Mouse (Mus musculus) spleen, postnatal 14 days (tissue): ENCODE data around the gene Tmem54.

Source experiments
- DNase-seq, 2 experiments: peaks; one replicate each; pipeline ENCODE4 v3.0.0; 2021 to 2022; ENCODE audit warnings: low spot score in 2 of 2

Gene Tmem54

DNA sequence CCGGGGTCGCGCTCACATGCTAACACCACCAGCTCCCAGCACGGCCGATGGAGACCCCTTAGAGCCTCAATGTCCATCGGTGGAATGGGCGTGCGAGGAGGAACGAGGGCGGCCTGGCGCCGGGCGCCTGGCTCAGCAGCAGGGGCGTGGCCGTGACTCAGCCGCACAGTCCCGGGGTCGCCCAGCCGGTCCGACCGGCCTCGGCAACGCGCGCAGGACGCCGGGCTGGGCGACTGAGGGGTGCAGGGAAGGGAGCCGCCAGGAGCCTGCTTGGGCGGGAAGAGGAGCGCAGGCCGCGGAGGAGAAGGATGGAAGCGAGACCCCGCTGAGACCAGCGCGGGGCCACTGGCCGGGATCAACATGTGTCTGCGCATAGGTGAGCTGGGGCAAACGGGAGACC lies at the start of gene Tmem54:
TSS of gene Tmem54 (plus strand) at position 193 of the 400 bp plus-strand sequence.
- DNase-seq, result no peak

DNA sequence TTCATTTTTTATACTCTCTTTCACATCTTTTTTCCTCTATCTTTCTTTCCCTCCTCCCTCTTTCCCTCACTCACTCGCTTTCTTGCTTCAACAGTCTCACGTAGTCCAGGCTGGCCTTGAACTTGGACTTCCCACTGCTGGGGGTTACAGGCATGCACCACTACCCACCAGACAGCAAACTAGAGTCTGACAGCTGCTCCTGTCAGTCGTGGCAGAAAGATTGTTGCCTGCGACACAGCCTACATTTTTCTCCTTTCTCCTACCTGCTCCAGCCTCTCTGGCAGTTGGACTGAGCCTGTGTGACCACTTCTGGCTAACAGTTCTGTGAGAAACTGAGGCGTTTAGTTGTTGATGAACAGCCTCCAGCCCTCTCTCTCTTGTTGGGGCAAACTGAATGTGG lies 49.8 kb upstream of the Tmem54 start:
- DNase-seq, result no peak

DNA sequence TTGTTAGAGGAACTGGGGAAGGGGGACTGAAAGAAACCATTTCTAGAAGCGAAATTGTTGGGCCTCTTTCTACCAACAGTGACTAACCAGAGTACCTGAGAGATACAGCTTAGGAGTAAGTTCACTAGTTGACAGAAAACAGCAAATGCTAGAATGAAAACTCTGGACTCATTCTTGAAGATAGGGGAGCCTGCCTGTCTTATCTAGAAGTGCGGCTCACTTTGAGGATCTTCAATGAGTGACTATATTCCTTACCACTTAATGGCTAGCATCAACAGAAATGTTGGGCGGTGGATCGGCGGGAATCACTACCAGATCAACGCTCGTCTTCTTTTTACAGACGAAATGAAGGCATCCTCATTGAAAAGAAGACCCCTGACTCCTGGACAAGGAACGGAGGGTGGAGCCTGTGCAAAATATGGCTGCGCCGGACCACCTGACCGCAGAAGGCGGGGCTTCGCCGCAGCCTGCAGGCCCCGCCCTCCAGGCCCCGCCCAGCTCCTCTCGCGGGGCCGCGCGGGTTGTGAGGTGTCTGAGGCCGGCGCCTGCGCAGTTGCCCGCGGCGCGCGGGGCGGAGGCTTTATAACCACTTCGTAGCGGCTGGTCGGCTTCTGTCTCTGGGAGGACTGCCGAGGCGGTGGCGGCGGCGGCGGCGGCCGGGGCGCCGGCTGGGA lies 47.7 kb upstream of the Tmem54 start:
- DNase-seq, result peak; percentile 94 to 97

DNA sequence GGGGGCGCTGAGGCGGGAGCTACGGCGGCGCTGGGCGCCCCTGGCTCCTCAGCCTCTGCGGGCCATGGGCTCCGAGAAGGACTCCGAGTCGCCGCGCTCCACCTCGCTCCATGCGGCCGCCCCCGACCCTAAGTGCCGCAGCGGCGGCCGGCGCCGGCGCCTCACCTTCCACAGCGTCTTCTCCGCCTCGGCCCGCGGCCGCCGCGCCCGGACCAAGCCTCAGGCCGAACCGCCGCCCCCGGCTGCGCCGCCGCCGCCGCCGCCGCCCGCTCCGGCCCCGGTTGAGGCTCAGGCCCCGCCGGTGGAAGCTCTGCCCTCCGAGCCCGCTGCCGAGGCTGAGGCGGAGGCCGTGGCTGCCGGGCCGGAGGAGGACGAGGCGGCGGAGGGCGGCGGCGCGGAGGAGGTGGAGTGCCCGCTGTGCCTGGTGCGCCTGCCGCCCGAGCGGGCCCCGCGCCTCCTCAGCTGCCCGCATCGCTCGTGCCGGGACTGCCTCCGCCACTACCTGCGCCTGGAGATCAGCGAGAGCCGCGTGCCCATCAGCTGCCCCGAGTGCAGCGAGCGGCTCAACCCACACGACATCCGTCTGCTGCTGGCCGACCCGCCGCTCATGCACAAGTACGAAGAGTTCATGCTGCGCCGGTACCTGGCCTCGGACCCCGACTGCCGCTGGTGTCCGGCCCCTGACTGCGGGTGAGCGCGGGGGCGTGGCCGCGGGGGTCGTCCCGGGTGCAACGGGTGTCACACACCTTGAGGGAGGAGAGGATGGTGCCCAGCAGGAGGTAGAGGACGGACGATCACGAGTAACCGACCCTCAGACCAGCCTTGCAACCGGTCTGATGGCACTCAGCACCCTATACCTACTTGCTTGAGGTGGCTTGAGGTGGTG lies 46.9 kb upstream of the Tmem54 start, which contains the start of gene Rnf19b:
TSS of gene Rnf19b (plus strand) at position 65 of the 886 bp plus-strand sequence.
- peak; percentile 37 to 56 for DNase-seq

DNA sequence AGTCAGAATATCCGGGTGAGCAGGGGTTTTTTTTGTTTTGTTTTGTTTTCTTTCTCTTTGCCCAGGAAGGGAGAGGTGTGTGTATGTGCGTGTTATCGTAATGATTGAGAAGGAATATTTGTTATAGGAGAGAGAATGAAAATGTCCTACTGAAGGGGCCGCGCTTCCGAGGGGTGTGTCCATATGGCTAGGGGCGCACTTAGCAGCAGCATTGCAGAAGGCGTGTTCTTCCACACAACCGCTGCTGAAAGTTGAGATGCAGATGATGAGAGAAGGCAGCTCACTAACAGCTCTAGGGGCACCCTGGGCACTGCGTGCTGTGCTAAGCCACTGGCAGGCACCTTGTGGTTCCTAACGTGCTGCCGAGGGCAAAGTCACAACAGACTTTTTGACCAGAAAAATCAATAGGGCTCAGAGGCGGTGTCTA lies 46.2 kb upstream of the Tmem54 start:
- DNase-seq, result no peak

DNA sequence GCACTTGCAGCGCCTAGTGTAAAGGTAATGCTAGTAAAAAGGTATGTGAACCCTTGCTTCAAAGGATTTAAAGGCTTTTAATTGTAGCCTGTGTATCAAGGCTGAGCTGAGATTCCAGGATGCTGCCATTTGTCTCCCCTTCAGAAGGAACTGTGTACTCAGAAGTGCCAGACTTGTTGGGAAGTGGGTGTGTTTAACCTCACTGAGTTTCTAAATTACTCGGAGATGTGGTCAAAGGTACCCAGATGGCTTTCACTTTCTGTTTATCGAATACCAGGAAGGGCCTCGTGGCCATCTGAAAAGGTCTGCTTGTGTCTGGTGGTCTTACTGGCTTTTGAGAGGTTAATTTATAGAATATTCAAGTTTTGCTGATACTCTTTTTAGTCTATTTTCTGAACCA lies 45.4 kb upstream of the Tmem54 start:
- no peak for DNase-seq

DNA sequence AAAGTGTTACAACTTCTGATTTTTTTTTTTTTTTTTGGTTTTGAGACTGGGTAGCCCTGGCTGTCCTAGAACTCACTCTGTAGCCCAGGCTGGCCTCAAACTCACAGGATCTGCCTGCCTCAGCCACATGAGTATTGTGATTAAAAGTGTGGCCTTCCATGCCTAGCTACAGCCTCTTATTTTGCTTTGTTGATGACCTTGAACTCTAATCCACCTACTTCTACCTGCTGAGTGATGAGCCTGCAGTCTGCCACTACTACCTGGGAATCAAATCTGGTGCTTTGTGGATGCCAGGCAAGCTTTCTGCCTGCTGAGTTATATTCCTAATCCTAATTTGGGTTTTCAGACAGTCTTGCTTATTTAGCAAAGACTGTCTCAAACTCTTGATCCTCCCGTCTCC lies 43.9 kb upstream of the Tmem54 start:
- no peak for DNase-seq

DNA sequence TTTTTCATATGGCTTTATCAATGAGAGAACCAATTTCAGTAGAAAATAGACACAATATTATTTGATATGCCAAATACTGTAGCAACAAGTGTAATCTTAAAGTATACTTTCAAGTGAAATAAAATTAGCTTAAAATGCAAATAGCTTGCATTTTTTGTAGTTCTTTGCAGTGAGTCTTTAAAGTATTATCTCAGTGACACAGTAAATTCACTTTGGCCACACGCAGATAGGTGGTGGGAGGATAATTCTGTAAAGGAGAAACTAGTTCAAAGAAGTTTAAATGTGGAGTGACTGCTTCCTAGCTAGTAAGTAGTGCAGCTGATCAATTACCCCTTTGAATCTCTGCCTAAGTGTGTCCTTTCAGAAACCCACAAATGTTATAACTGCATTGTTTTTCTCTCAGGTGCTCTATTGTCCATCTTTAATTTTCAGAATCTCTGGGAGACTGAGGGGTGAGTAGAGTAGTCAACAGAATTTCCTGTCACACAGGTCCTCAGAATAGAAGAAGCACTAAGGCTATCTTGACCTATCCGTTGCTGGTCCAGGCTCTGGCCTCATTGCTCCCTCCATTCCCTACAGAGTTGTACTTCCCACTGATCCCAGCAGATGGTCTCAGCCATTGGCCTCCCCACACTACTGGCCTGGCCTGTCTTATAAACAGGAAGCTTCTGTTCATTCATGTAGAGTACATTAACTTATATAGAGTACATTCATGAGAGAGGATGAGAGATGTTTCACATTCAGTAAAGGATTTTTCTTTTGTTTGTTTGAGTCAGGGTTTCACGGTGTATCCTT lies 42.9 kb upstream of the Tmem54 start:
- DNase-seq, result no peak

DNA sequence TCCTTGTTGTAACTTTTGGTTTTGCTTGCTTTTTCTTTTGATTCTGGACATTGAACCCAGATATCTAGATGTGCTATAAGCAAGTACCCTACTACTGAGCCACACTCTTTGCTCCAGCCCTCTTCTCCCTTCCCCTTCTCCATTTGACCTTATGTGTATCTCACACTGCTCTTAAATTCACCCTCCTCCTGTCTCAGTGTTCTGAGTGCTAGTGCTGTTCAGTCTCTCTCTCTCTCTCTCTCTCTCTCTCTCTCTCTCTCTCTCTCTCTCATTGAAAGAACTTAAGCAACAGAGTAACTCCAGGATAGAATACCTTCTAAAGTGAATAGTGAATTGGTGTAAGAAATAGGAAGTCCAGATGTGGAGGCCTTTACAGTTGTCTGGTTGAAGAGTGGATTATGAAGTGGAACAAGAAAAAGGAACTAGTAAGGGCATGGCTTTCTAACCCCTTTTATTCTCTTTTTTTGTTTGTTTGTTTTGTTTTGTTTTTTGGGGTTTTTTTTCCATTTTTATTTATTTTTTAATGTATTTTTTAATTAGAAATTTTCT lies 39.6 kb upstream of the Tmem54 start:
- DNase-seq, result no peak

DNA sequence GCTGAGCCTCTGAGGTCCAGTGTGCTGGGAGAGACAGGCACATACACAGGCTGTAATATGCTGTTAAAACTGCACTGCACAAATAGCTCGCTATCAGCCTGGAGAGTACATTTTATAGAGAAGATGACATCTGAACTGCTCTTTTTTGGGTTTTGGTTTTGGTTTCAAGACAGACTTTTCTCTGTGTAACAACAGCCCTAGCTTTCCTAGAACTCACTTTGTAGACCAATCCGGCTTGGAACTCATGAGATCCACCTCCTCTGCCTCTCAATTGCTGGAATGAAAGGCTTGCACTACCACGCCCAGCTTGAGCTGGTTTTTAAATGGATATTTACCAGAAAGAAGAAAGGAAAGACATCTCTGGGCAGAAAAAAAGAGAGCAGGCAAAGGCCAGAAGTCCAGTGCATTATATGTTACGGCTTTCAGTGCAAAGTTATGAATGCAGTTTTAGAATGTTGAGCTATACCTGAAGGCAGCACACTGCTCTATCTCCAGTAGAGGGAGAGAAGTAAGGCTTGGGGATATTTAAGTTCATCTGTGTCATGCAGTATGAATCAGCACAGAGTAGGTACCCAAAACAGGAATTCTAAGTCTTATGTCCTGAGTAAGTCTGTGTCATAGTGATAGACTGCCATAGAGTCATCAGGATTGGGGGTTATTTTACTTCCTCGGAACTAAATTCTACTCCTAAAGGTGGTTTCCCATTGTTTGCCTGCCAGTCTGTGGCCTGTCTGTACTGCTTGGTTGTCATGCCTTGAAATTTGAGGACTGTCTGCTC lies 37.5 kb upstream of the Tmem54 start:
- no peak for DNase-seq

DNA sequence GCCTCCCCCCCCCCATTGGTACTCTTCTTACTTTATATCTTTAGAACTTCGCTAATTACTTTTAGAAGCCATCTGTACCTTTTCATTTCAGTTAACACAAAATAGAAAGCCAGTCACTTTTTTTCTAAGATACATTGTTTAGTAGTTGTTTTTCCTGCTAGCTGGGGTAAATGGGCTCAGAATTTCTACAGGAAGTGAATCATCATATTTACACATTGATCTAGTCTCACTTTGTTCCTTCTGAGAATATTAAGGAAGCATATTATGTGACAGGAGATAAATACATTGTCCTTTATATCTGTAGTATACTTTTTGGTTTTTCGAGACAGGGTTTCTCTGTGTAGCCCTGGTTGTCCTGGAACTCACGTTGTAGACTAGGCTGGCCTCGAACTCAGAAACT lies 36.5 kb upstream of the Tmem54 start:
- DNase-seq, result no peak

DNA sequence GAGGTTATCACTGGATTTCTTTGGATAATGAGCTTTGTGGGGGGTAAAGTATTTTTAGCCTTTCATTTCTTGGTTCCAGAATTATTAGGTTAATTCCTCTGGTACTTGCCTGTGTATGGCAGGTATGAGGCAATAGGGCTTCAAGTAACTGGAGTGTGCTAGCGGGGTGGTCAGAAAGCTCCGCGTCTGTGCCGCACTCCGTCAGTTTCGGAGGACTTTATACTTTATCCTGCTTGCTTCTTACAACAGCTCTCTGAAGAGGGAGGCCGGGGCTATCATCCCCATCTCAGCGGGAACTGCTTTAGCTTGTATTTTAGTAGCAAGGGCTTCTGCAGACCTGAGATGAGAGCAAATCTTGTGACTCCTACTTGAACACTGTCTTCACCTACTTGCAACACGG lies 26.2 kb upstream of the Tmem54 start:
- no peak for DNase-seq

DNA sequence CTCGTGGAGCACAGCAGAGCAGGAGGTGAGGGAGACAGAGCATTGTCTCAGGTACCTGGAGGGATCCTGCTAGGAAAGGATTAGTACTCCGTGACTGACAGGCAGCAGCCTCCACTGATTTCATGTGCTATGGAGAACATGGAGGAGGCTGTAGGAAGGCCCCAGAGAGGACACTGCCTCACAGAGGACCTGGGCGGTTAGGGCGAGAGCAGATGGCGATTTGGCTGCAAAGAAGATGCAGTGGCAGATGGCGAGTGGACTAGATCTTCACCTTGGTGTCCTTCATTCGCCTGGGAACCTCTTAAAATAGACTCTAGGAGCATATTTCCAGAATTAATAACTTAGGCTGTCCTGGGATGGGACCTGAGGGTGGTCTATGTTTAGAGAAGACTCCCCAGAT lies 24.3 kb upstream of the Tmem54 start:
- no peak for DNase-seq

DNA sequence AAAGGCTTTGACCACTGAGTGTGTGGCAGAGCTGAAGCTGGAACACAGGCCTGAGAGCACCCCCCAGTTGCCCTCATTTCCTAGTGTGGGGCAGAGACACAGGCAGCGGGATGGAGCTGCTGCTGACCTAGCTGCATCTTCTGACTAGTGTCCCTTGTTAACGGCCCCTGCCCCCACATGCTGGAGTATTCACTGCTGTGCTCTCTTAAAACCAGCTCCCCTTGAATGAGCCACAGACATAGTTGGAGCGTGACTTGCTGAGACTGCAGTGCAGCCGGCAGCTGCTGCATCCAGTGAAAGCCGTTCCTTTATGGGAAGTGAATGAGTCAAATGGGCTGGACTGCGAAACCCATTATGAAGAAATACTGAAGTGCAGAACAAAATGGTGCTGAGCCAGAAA lies 23.8 kb upstream of the Tmem54 start:
- no peak for DNase-seq

DNA sequence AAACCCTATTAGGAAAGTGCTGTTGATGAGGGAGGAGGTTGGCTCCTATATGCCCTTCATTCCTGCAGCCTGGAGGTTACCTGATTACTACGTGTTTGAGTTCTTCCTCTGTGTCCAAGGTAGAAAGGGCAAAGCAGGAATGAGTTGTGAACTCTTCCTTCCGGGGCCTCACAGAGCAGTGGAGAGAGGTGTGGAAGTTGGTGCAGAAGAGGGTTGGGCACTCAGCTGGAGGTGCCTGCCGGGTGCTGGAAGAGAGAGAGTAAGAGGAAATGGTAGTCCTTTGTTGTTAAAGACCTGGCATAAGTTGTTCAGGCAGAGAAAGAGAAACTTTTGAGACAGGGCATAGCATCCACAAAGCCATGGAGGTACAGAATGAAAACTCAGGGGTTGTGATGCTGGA lies 23.4 kb upstream of the Tmem54 start:
- DNase-seq, result no peak

DNA sequence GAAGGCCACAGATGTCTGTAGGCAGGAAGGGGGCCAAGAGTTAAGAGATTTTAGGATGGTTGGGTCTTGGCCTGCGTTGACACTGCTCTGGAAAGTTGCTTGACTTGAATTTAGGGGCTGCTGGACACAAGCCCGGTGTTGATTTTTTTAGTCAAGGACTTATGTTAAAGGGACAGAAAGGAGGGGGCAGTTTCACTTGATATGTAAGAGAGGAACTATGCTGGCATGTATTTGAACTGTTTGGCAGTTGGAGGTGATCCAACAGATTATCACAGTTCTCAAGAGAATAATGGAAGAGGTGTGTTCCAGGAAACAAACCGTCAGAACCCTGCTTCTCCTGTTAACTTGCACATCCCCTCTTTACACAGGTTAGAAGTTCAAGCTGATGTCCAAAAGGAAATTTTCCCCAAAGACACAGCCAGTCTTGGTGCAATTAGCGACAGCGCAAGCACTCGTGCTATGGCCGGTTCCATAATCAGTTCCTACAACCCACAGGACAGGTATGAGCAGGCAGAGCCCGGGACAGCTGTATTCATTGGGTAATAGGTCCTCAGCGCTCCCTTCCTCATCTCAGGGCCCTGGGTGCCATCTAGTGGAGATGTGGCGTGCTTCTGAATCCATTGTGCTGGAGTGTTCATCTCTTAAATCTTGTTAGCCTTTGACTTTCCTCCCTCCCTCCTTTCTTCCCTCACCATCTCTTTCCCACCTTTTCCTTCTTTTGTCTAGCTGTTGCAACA lies 22.8 kb upstream of the Tmem54 start:
- peak; percentile 32 to 60 for DNase-seq

DNA sequence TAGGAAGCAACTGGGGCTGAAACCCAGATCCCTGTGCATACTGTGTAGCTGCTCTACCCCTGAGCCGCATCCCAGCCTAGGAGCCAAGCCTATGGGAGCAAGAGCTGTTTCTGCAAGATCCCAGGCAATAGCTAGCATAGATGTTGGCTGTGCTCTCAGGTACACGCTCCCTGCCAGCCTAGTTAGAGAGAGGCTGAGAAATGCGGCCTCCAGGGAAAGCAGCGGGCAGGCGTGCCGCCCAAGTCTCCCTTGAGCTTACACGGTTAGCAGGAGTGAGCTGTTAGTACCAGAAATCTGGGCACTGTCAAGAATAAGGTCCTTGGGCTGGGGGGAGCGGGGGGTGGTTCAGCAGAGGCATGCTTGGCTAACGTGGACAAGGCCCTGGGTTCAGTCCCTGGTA lies 20.5 kb upstream of the Tmem54 start:
- no peak for DNase-seq

DNA sequence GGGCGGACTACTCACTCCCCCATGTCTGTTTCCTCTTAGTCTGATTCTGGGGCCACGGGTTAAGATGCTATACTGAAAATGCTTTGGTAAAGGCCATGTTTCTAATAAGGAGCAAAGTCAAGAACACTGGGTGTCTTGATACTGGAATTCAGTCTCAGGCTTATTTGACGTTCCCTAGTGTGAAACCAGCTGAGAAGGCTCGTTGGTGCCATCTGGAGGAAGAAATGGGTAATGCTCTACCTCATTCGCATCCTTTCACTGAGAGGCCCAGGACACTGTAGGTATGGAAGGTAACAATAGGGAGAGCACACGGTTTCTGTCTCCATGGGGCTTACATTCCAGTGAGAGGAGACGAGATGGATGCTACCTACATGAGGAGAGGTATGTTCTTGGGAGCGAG lies 19.3 kb upstream of the Tmem54 start:
- peak in 1 of 2 experiments; percentile 58 for DNase-seq

DNA sequence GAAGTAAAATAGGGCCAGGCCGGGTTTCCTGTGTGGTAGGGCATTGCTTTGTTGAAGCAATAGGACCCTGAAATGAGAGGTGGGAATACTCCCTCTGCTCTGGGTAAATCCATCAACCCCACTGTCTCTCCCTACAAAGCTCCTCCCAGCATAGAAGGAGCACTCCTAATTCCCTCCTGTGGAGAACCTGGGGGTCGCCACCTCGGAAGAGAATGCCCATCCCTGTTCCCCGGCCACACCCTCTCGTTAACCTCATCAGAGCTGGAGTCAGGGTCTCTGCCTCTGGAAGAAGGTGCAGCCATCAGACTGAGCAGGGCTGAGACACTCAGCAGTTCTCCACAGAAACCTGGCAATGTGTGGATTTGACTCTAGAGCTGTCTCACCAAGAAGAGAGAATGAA lies 17.5 kb upstream of the Tmem54 start:
- DNase-seq, result no peak

DNA sequence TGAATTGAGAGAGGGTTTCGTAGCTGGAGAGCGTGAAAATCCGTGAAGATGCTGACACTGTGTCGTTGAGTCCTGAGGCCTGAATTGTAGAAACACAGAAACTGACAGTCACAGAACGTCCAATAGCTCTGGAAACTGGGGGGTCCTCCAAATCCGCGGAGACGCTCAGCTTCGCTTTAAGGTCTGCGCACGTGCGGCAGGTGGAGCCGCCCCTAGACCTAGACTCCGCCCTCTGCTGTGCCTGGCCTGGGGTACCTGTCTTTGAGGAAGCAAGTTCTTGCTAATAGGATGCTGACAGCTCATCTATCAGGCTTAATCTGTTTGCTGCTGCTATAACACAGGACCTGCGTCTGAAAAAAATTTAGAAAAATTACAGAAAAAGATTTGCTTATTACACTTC lies 10.1 kb upstream of the Tmem54 start:
- no peak for DNase-seq

DNA sequence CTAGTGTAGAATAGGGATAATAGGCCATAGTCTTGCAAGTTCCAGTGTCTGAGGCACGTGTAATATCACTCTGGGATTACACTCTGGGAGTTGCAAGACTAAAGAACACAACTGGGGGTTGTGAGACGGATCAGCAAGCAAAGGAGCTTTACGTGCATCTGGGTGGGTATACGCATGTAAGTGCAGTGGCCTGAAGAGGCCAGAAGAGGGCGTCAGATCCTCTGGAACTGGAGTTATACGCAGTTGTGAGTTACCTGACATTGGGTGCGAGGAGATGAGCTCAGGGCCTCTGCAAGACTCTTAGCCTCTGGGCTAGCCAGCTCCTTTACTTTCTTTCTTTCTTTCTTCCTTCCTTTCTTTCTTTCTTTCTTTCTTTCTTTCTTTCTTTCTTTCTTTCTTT lies 8.3 kb upstream of the Tmem54 start:
- no peak for DNase-seq
